Mouse (Mus musculus): ENCODE measurements at regions not wholly inside any gene's neighbourhood (a gene's known extent, or its start where the extent isn't known, plus 50 kb on each side); places are given as distances from the start of the nearest gene placed in this dataset.

DNA sequence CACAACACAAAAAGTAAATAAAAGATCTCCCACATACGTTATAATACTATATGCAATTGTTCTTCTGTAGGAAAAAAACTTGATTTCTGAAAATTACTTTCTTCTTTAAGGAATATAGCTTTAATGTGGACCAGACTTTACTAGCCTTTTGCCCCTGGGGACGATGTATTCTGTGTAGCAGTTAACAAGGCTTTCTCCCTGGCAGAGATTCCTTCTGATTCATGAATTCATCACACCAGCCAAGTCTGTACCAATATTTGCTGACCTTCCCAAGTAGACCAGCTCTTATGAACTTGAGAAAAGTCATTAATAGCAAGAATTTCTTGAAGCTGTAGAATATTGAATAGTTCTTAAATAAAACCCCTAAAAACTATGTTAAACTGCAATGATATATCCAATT, 68.7 kb upstream of the 4933415F23Rik start:
- TF ChIP-seq CTCF (IDR thresholded peaks at IDR 0.05; ENCODE audit: control insufficient read depth, insufficient read depth, insufficient read length): no peak
- TF ChIP-seq MYOG (IDR thresholded peaks at IDR 0.05; ENCODE audit: control insufficient read depth, extremely low read depth, insufficient read length): no peak
- no peak for TF ChIP-seq MAX (IDR thresholded peaks at IDR 0.05)
- TF ChIP-seq FOSL1 (IDR thresholded peaks at IDR 0.05; ENCODE audit: insufficient read depth, low read length, poor library complexity, severe bottlenecking): no peak
- TF ChIP-seq MYOD1 (IDR thresholded peaks at IDR 0.05; ENCODE audit: control insufficient read depth, insufficient read length, low read depth): no peak
- no peak for TF ChIP-seq USF1 (IDR thresholded peaks at IDR 0.05; ENCODE audit: low read depth)
- TF ChIP-seq CEBPB (IDR thresholded peaks at IDR 0.05; ENCODE audit: low read depth): no peak

Measured in C2C12 (cell line).